23 mouse cellular contexts compared by ENCODE assay signal in genomic region chr1:177627814-177628213, GRCm38 (mm10).
"Had no signal": no experiment of that assay in that cellular context is flagged by ENCODE, and none has a peak within 500 bp of the region (broad histone marks: within the 10 kb centered on the region; RNA-seq: fewer than 3 reads in every experiment).

No protein-coding gene starts in this region.

- ATAC-seq: hindbrain, postnatal 0 days; intestine, postnatal 0 days had no signal

- H3K4me1 ChIP-seq: liver, embryonic 13.5 days had no signal

- H3K36me3 ChIP-seq: heart, embryonic 12.5 days; hindbrain, embryonic 10.5 days; hindbrain, embryonic 13.5 days; hindbrain, embryonic 15.5 days; limb, embryonic 10.5 days; limb, embryonic 12.5 days; liver, embryonic 13.5 days; liver, embryonic 15.5 days had no signal

- H3K9ac ChIP-seq: heart, embryonic 12.5 days; hindbrain, embryonic 13.5 days; hindbrain, embryonic 15.5 days; limb, embryonic 12.5 days; liver, embryonic 13.5 days; liver, embryonic 15.5 days had no signal

- H3K9me3 ChIP-seq: heart, embryonic 12.5 days; hindbrain, embryonic 10.5 days; hindbrain, embryonic 13.5 days; hindbrain, embryonic 15.5 days; limb, embryonic 10.5 days; limb, embryonic 12.5 days; liver, embryonic 13.5 days; liver, embryonic 15.5 days had no signal

- DNase-seq: gastrocnemius, postnatal 14 days; gastrocnemius, postnatal 36 days; heart, adult 2 months; heart, postnatal 10 days; heart, postnatal 4 days; kidney, adult 18-20 months; kidney, adult 8-10 months; kidney, postnatal 14 days; kidney, postnatal 36 days; layer of hippocampus, adult 9-11 months; layer of hippocampus, postnatal 36 days; liver; liver, embryonic 13.5 days had no signal

- H3K4me3 ChIP-seq: heart, adult 2 months; heart, embryonic 12.5 days; hindbrain, embryonic 10.5 days; hindbrain, embryonic 13.5 days; hindbrain, embryonic 15.5 days; limb, embryonic 10.5 days; limb, embryonic 12.5 days; liver, embryonic 13.5 days; liver, embryonic 15.5 days had no signal

- H3K27ac ChIP-seq: heart, adult 2 months; hindbrain, embryonic 13.5 days; hindbrain, embryonic 15.5 days; hindbrain, postnatal 0 days; limb, embryonic 10.5 days; limb, embryonic 12.5 days; liver, embryonic 13.5 days; liver, embryonic 15.5 days had no signal

- H3K4me2 ChIP-seq: heart, embryonic 12.5 days; hindbrain, embryonic 13.5 days; hindbrain, embryonic 15.5 days; limb, embryonic 12.5 days; liver, embryonic 11.5 days; liver, embryonic 13.5 days; liver, embryonic 15.5 days had no signal

- H3K27me3 ChIP-seq: hindbrain, embryonic 13.5 days; hindbrain, embryonic 15.5 days; limb, embryonic 12.5 days; liver, embryonic 13.5 days; liver, embryonic 15.5 days had no signal
